Mouse (Mus musculus) heart, postnatal 0 days (tissue): ENCODE measurements around the gene Arhgap33. TPM values are rescaled to one million over a fixed set of nuclear protein-coding genes. Genes with fewer than 3 reads are reported as not detected.

ENCODE experiments used
- ATAC-seq: fragments of 200-750 bp; cut with Nextera tagmentation; 2 replicates; pipeline ENCODE4 v1.8.0; 2017; ENCODE audit warnings: low read depth, moderate number of reproducible peaks, moderate library complexity; ENCODE audit not compliant: insufficient read depth
- DNase-seq: peaks from one replicate; pipeline ENCODE4 v3.0.0-alpha.2; 2016; ENCODE audit warnings: low spot score
- H3K27ac ChIP-seq: fragments of 300-500 bp; sonication (generic); 2 replicates; pipeline ENCODE4 v1.5.1; 2014; ENCODE audit warnings: low read depth, mild to moderate bottlenecking
- H3K27me3 ChIP-seq: fragments of 300-500 bp; sonication (generic); 2 replicates; pipeline ENCODE4 v1.6.1; 2014; ENCODE audit warnings: low read length, mixed read lengths; ENCODE audit not compliant: control insufficient read depth, insufficient read depth
- H3K36me3 ChIP-seq: fragments of 300-500 bp; sonication (generic); replicated peaks from 2 replicates; pipeline ENCODE4 v1.6.1; 2014; ENCODE audit warnings: low read length, mixed read lengths; ENCODE audit not compliant: control insufficient read depth, insufficient read depth
- H3K4me1 ChIP-seq: fragments of 300-500 bp; sonication (generic); 2 replicates; pipeline ENCODE4 v1.6.1; 2014; ENCODE audit warnings: antibody characterized with exemption; ENCODE audit not compliant: control insufficient read depth, insufficient read depth
- H3K4me2 ChIP-seq: fragments of 300-500 bp; sonication (generic); 2 replicates; pipeline ENCODE4 v1.6.1; 2014; ENCODE audit warnings: low read depth, mild to moderate bottlenecking, low read length, moderate library complexity
- H3K4me3 ChIP-seq: fragments of 300-500 bp; sonication (generic); 2 replicates; pipeline ENCODE4 v1.5.1; 2014; ENCODE audit warnings: low read depth, low read length
- H3K9ac ChIP-seq: fragments of 300-500 bp; sonication (generic); replicated peaks from 2 replicates; pipeline ENCODE4 v1.6.1; 2014; ENCODE audit warnings: low read depth, low read length, mixed read lengths
- H3K9me3 ChIP-seq: fragments of 300-500 bp; sonication (generic); replicated peaks from 2 replicates; pipeline ENCODE4 v1.6.1; 2016; ENCODE audit warnings: low read length; ENCODE audit not compliant: control insufficient read depth
- CTCF ChIP-seq: IDR thresholded peaks from 2 replicates; pipeline ENCODE4 v1.5.1; 2016; ENCODE audit warnings: antibody characterized with exemption, control low read depth, low read depth
- EP300 ChIP-seq: IDR thresholded peaks from 2 replicates; pipeline ENCODE4 v1.6.1; 2016; ENCODE audit warnings: antibody characterized with exemption, low read depth
- WGBS: fragments of 180-500 bp; shearing (Covaris S2); extraction: QIAGEN DNeasy Blood & Tissue Kit; methylation state at CpG from one replicate; pipeline ENCODE4 v1.1.7; 2014; 5-methylcytosine and 5-hydroxymethylcytosine counted together
- polyA plus RNA-seq: library from polyadenylated mRNA; unstranded; fragments of >200 nt; fragmentation: Nextera tagmentation; extraction: Ambion mirVana; gene quantifications from 2 replicates; pipeline ENCODE4 v1.2.1, GENCODE M21; 2015
- total RNA-seq: library from RNA; depleted of rRNA; stranded (reverse); fragments of >200 nt; gene quantifications from 2 replicates; pipeline ENCODE4 v1.2.3, GENCODE M21; 2014; ENCODE audit warnings: low replicate concordance

Gene Arhgap33
- total and polyA plus RNA-seq, 2 experiments from 2014 or later: 1.0 to 4.3 TPM

DNA sequence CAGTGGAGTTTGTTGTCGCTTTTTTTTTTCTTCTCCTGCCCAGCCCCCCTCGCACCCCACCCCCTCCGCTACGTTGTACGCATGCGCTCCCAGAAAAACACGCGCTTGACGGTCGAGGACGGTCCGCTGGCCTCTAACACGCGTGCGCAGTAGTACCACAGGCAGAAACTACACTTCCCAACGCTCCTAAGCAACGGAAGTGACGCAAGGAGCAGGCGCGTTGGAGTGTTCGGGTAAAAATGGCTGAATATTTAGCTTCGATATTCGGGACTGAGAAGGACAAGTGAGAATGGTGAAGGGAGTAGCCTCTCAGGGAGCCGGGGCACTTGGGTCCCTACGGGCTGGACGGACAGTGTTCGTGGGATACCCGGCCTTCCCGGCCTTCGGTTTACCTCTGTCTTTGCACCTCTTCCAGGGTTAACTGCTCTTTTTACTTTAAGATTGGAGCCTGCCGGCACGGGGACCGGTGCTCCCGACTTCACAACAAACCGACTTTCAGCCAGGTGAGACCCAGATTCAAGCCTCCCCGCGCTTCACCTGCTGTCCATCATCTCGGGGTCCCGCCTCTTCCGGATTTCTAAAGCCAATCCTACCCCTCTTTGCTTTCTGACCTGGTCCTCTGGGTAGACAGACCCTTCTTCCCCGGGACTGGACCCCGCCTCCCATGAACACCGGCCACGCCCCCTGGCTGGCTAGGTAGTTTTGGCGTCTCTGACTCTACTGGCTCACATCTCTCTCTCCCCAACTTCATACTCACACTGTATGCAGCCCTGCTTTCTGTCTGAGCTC is 28.5 kb upstream of the Arhgap33 start, which contains the start of the genes U2af1l4, Gm49396 and Psenen:
TSS of gene U2af1l4 (plus strand) at position 185 of the 789 bp plus-strand sequence.
TSS of gene Gm49396 (plus strand) at position 228 of the 789 bp plus-strand sequence.
TSS of gene Psenen (minus strand) at position 511 of the 789 bp plus-strand sequence.
- Histone ChIP-seq H3K36me3 (peaks cover 42% of the 10 kb centered on the region), H3K27me3 (no peaks in the 10 kb centered on the region), H3K4me1 (peaks cover 14% of the 10 kb centered on the region), H3K9me3 (no peaks in the 10 kb centered on the region), H3K27ac (peak within 1 kb of the TSS; percentile 94), H3K9ac (peak within 1 kb of the TSS; percentile 79), H3K4me3 (peak within 1 kb of the TSS; percentile 78), H3K4me2 (peak within 1 kb of the TSS; percentile 75)
- ATAC-seq (peak; percentile 89), DNase-seq (peak; percentile 99)
- WGBS: under 1% methylated on average over 45 of the region's 45 CpGs
- TF ChIP-seq EP300 (no peak), CTCF (no peak)

DNA sequence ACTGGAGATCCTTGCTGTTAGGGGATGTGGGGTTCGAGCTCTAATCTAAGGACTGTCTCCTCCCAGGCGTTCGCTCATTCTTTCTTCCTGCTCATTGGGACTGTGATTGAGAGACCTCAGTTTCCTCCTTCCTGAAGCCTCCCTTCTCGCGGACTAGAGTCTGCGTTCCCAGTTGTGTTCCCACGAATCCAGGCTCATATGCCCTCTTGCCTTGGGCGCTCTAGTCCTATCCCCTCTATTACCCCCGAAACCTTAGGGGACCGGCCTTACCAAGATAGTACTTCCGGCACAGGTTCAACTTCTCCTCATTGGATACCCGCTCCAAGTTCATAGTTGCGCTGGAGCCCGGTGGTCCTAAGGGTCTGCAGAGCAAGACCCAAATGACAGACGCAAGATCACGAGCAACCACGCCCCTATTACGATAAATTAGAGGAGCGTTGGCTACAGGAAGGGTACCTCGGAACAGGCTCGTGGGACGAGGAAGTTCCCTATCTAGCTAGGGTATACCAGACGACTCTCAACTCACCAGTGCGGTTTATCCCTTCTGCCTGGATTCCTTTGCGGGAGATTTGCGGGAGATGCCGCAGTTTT is 27.8 kb upstream of the Arhgap33 start:
- Histone ChIP-seq H3K9ac (peak overlapping the region; percentile 79), H3K27ac (peak overlapping the region; percentile 65), H3K27me3 (no peaks in the 10 kb centered on the region), H3K36me3 (peaks cover 39% of the 10 kb centered on the region), H3K4me1 (peaks cover 18% of the 10 kb centered on the region), H3K9me3 (no peaks in the 10 kb centered on the region), H3K4me2 (peak overlapping the region; percentile 75), H3K4me3 (peak overlapping the region; percentile 78)
- WGBS: under 1% methylated on average over 27 of the region's 27 CpGs
- DNase-seq (no peak), ATAC-seq (no peak)
- no peak for TF ChIP-seq CTCF
- TF ChIP-seq EP300: no peak

DNA sequence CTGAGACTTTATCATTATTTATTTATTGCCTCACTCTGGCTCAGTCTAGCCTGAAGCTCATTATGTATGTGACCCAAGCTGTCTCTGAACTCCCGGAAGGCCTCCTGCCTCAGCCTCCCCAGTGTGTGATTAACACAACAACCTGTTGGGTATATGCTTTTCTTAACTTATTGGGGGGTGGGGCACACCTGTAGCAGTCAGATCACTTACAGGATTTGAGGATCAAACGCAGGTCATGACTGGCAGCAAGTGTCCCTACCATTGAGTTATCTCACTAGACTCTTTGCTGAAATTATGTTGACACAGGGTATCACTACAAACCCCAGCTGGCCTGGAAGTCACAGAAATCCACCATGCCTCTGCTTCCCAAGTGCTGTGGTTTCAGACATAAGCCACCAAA is 25.4 kb upstream of the Arhgap33 start:
- Histone ChIP-seq H3K9me3 (no peaks in the 10 kb centered on the region), H3K27ac (no peak overlapping the region), H3K27me3 (no peaks in the 10 kb centered on the region), H3K36me3 (peaks cover 38% of the 10 kb centered on the region), H3K4me3 (no peak overlapping the region), H3K4me2 (peak overlapping the region; percentile 38; the same call in 1 of the 2 replicates), H3K9ac (no peak overlapping the region), H3K4me1 (peaks cover 18% of the 10 kb centered on the region)
- 61% methylated on average over 2 of the region's 2 CpGs for WGBS
- ATAC-seq: no peak
- TF ChIP-seq CTCF: no peak
- no peak for TF ChIP-seq EP300
- no peak for DNase-seq

DNA sequence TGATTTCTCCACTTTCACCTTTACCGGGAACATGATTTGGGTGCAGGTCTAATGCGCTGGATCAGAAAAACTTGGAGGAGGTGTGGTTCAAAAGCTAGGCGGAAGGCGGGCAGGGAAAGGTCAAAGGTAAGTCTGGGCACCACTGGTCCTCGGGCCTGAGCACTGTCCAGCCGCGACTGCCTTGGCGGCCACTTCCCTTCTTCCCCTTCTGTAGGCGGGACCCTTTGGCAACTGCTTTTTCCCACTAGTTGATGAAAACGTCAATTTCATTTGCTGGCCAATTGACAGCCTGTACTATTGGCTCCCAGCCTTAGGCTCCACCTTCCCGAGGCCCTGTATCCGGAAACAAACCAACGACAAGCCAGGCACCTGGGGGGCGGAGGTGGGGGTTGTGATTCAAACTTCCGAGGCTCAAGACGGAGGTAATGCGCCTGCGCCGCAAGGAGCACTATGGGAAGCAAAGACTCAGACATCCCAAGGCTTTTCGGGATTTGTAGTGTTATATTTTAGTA is 24.6 kb upstream of the Arhgap33 start, which contains the start of gene Lin37:
TSS of gene Lin37 (minus strand) at position 396 of the 512 bp plus-strand sequence.
- DNase-seq (peak; percentile 98), ATAC-seq (peak; percentile 87)
- WGBS: under 1% methylated on average over 20 of the region's 20 CpGs
- peak within 1 kb of the TSS; percentile 44 for H3K27ac ChIP-seq
- TF ChIP-seq CTCF (no peak), EP300 (no peak)
- no peaks in the 10 kb centered on the region for H3K27me3 ChIP-seq
- H3K9me3 ChIP-seq: no peaks in the 10 kb centered on the region
- H3K9ac ChIP-seq: peak within 1 kb of the TSS; percentile 72
- peaks cover 18% of the 10 kb centered on the region for H3K4me1 ChIP-seq
- H3K36me3 ChIP-seq: peaks cover 37% of the 10 kb centered on the region
- peak within 1 kb of the TSS; percentile 66 for H3K4me3 ChIP-seq
- H3K4me2 ChIP-seq: peak within 1 kb of the TSS; percentile 89

DNA sequence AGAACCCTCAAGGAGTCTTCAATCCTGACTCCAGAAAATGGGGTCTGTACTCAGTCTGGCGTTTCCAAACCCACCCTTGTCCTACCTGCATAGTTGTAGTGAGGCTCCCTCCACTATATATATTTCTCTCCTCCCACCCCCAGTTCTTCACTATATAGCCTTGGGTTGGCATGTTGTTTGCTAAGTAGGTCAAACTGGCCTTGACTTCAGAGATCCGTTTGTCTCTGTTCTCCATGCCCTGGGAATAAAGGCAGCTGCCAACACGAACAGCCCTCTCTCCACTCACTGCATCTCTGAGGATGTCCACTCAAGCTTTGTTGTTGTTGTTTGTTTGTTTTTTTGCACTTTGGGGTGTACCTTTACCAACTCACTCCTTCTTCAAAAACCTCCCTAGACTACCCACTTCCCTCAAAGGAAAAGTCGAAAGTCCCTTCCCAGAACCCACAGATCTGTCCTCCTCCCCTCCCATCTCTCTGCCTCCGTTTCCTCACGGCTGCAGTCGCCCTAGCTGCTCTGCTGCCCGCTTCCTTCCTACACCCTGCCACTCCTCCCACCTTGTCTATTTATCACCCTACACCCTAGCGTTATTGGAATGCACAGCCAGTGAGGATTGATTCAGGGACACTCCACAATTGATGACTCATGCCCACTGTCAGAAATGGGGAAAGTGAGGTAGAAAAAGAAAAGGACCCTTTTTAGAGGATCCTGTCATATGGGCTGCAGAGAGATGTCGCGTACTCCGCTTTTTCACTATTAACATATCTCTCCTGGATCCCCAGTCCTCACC is 24.0 kb upstream of the Arhgap33 start:
- H3K27me3 ChIP-seq: no peaks in the 10 kb centered on the region
- DNase-seq (no peak), ATAC-seq (no peak)
- peak overlapping the region; percentile 66 for H3K4me3 ChIP-seq
- no peak for TF ChIP-seq EP300
- TF ChIP-seq CTCF: no peak
- peak overlapping the region; percentile 72 for H3K9ac ChIP-seq
- peaks cover 17% of the 10 kb centered on the region for H3K4me1 ChIP-seq
- WGBS: 13% methylated on average over 12 of the region's 12 CpGs
- peak overlapping the region; percentile 44 for H3K27ac ChIP-seq
- H3K9me3 ChIP-seq: no peaks in the 10 kb centered on the region
- peak overlapping the region; percentile 89 for H3K4me2 ChIP-seq
- peaks cover 33% of the 10 kb centered on the region for H3K36me3 ChIP-seq
